Mouse (Mus musculus): Measurements from ENCODE around the gene Cyfip1.
A peak's percentile ranks its signal among the peaks of the same experiment; 100 is the strongest.

Cyfip1 gene

DNA sequence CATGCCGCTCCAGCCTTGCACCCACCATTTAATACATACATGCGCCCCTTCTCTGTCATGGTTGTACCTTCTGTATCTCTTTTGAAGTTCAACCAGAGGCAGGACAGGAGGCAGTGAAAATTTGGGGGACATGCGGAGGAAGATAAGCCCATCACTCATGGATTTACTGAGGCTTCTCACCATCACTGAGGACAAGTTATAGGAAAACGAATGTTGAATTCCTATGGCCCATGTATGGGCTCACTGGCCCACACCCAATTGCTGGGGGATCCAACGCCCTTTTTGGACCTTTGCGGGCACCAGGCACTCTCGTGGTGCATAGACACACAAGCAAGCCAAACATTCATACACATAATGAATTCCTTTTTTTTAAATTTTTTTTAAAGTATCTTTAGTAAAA is at the start of gene Cyfip1:
TSS of gene Cyfip1 (plus strand) at position 301 of the 400 bp plus-strand sequence.
- no peak for DNase-seq

DNA sequence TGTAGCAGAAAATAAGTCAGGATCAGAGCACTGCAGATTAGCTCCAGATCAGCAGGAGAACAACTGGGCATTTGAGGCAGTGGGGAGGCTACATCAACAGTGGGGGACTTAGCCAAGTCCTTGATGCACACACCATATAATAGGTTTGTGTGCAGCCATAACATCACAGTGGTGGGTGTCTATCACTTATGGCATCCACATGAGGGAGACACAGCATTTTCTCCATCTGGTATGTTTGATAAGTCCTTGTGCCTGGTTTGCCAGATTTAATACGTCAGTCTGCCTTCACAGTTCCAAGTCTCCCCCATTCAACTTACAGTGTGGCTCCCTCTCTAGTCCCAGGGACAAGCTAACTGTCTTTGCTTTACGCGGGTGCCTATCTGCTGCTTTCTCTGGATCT is 49.3 kb upstream of the Cyfip1 start:
- DNase-seq: no peak

DNA sequence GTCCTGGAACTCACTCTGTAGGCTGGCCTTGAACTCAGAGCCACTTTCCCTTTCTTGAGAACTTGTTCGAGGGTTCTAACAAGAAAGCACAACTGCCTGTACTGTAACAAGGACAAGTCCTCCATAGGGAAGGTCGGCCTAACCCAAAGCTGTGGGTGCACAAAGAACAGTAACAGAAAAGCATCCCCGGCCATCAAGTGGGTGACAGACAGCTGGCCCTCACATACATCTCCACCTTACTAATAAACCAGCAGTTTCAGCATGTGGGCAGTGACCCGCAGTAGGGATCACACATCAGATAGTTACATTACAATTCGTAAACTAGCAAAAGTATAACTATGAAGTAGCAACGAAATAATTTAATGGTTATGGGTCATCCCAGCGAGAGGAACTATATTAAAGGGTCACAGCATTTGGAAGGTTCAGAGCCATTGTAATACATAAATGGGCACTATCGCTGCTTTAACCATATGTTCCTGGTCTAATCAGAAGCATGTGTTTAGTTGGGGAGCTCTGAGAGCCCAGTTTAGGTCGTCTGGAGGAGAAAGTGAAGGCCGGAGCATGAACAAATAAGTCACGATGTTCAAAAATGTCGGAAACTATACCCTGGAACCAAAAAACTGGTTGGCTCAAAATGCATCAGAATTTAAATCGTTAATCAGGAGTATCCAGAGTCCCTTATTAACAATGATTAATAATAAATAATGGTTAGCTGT is 48.2 kb upstream of the Cyfip1 start:
- DNase-seq: no peak

DNA sequence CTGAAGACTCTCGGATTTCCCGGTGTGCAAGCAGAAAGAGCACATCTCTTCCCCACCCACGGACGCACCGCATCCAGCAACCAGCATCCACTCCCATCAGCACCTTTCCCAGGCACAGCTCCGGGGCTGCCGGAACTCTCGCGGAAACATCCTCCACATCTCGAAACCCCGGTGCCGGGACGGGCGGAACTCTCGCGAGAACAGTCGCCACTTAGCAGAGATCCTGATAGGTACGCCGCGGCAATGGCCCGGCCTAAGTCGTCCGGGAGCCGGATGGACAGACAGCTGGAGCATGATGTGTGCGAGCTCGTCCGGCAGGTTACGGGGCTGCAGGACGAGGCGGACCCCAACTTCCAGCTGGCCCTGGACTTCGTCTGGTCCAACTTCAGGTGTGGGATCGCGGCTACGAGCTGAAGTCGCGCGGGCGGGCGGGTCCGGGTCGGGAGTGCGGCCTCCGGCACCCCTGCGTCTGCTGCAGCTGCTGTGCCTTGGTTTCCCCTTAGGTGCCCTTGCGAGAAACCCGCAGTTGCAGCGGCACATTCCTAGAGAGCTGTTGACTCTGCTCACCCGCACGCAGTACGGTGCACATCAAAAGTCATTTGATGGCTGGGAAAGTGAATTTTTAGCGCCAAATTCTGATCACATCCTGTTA is 47.5 kb upstream of the Cyfip1 start, which contains the start of gene Tubgcp5:
TSS of gene Tubgcp5 (plus strand) at position 203 of the 652 bp plus-strand sequence.
- DNase-seq: peak; percentile 97

DNA sequence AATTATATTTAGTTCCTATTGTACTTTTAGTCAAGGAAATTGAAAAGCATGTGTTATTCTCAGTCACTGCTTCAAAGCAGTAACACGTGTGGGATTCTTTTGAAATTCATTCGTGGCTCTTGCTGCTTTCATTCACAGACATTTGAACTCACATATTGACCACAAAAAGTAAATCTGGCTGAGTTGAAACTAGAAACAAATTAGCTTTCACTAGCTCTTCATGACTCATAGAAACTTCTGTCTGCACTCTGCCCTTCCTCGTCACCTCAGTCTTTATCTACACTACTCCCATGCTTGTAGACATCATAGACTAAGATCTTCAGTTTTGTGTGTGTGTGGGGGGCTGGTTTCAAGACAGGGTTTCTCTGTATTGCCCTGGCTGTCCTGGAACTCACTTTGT is 41.6 kb upstream of the Cyfip1 start:
- no peak for DNase-seq

DNA sequence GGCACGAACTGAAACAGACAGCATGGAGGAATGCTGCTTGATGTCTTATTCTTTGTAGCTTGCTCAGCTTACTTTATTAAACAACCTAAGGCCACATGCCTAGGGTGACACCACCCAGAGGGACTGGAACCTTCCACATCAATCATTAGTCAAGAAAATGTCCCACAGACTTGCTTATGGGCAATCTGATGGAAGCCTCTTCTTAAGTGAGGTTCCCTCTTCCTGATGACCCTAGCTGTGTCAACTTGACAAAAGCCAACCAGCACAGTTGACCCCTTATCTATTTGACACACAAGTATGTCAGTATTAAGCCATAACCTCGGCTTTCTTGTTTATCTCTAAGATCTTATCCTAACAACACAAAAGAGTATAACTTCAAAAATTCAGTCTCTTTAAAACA is 31.6 kb upstream of the Cyfip1 start:
- DNase-seq: no peak

DNA sequence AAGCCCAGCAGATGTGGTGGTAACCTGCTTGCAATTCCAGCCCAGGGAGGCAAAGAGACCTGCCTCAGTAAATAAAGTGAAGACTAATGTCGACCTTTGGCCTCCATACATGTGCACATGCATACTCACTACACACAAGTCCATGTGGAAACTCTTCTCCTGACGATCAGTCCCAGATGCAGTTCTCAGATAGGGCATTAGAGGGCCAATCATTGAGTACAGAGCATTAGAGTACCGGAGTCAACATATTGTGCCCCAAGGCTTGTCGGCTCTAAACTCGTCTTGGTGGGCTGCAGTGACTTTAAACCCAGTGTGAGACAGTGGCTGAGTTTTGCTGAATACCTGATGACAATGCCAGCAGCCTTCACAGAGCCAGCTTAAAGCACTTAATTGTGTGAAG is 17.1 kb upstream of the Cyfip1 start:
- DNase-seq: no peak

DNA sequence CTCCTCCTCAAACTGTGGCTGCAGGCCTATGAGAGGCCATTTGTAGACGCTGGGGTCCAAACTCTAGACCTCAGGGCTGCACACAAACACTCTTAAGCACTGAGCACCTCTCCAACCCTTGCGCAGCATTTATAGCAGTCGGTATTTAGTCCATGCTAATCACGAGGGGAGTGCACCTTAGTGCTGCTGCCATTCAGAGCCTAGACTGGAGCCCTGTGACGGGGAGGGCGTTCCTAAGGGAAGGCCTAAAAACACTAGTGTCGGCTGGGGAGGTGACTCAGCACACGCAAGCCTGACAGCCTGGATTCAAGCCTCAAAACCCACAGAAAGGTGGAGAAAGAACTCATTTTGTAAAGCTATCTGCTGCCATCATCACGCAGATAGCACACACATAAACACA is 14.0 kb upstream of the Cyfip1 start:
- no peak for DNase-seq

DNA sequence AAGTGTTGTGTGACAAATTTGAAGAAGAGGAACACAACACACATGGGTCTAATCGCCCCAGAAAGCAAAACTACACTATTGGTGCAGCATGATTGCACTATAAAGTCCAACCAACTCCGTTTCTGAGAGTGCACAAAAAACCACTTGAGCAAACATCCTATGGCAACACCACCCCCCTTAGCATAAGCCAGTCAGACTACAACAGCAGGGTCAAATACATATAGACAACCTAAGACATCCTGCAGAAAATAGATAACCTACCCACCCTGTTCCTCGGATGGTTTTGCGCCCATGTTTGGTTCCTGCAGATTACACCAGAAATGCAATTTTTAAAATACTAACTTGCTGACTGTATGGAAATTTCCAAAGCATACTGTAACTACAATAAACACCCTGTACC is 4.7 kb upstream of the Cyfip1 start:
- DNase-seq: no peak

DNA sequence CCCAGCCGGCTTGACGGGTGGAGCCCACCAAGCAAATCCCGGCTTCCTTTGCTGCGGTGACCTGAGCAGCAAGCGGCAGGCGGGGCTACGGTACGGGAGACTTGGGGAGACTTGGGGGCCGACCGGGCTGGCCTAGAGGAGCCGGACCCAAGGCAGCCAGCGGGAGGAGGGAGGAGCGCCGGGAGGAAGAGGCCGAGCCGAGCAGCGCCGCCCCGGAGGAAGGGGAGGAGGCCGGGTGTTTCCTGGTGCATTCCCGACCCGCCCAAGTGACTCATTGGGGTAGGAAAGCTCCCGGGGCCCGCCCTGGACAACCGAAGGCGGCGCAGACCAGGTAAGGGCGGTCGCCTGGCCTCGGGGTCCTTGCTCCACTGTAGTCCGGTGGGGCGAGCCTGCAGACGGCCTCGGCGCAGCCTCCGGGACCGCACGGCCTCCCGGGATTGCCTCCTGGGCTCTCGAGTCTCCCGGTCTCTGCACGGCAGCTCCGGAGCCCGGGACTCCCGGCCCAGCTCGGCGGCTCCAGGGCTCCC is 495 bp downstream of the Cyfip1 start:
- peak; percentile 75 for DNase-seq

DNA sequence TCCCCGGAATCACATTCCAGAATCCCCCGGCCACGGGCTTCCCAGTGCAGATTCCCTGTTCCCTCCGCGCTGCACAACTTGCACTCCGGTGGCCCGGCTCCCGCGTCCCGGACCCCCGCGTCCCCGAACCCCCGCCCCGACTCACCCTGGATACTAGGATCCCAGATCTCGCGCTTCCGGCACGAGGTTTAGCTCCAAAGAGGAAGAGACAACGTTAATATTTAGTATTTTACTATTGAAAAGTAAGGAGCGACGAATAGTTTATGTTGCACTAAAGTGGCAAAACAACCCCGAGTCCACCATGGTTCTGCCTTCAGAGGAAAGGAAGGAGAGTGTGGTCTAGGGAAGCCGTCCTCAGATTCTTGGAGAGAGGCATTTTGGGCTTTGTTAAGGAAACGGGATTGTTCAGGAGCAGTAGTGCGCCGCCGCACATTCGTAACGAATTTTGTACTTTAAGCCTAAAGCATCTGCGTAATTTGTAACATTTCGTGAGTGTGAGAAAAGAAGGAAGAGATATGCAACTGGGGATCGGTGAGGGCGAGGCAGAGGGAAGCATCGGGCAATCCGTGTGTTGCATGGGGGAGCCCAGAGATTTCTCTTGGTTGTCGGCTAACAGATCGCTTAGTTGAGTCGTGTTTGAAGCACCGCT is 1.1 kb downstream of the Cyfip1 start:
- DNase-seq: peak; percentile 65

DNA sequence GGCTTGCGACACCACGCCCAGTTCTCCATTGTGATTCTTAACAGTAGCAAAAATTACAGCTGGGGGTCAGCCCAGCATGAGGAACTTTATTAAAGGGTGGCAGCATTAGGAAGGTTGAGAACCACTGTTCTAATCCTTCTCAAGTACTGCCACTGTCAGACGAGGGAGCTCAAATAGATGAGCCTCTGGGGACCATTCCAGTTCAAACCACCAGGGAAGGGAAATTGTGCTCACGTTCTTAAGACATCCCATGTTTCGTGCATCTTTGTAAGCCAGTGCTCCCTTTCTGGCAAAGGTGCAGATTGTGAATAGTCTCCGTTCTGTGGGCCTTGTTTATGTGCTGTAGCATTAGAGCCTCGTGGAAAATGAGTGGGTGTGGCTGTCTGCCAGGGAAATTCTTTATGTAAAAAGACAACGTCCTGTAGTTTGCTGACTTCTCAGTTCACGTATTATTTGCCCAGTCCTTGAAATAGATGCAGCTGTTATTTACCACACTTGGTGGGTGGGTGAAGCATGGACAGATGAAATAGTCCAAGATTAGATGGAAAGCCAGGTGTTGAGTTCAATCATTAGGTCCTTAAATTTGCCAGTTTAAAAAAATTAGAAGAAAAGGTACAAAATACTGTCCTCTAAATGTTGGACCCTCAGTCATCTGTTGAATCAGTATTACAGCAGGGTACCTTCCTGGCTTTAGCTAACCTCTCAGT is 5.2 kb downstream of the Cyfip1 start:
- no peak for DNase-seq

DNA sequence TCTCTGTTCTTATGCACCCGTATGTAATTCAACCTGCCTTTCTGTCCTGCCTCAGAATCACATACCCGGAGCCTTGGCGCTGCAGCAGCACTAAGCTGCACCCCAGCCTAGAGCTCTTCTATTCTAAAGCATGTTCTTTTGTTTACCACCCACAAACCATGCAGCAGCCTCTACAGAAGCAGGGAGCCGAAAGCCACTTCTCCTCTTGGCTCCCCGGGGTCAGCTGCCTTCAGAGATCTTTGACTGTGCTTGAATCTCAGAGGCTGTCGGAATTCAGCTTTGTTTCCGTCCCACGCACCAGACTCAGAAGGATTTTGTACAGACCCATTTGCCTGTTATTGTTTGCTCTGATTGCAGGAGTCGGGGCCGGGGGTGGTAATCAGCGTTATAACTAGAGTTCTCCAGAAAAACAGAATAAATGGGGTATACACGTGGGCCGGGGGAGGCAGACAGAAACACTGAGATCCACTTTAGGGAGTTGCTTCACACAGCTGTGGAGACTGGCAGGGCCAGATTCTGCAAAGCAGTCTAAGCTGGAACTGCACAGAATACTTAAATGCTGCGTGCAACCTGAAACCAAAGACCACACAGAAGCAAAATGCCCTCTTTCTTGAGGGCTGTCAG is 8.5 kb downstream of the Cyfip1 start:
- DNase-seq: peak; percentile 10

DNA sequence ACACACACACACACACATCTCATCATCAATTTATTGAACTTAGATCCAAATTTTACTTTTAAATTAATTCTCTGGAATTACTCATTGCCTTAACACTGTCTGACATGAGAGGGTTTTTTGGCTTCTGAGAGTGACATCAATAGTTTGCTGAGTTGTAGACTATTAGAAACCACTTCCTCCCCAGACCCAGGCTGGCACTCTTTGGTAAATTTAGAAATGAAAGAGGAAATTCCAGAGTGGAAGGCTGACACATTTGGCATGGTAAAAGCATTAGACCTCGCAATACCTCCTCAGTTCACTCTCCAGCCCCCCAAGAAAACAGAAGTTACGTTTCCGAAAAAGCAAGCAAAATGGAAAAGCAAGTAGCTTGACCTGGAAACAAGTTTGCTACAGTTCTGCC is 11.2 kb downstream of the Cyfip1 start:
- no peak for DNase-seq

DNA sequence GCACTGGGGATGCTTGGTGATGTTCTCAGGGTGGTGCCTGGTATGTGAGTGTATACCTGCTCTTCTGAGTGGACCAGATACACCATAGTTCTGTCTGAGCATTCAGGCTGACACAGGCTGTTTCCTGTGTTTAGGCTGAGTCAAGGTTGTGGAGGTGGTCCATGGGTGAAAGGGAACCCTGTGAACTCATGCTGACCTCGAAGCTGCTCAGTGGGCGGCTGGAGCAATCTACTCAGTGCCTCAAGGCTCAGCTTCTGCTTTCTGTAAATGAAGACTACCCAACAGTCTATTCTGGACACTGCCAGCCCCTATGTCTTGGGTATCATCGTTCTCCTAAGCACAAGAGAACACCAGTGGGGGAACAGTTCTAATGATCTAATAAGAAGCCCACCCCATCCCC is 14.1 kb downstream of the Cyfip1 start:
- no peak for DNase-seq

DNA sequence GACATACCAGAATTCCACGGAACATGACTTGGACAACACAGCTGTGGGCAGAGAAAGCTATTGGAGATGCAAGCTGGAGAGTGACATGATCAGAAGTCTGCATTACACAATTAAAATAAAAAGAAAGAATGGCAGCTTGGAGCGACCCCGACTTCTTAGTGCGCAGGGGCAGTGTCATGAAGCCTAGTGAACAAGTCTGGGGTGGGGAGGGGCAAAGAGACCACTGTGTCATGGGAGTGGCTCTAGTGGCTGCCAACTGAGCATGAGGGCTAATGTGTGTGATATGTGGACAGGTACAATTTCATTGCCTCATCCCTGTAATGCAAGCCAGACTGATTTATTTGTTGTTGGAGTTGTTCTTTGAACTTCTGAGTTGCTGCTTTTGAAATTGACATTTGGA is 15.2 kb downstream of the Cyfip1 start:
- no peak for DNase-seq

DNA sequence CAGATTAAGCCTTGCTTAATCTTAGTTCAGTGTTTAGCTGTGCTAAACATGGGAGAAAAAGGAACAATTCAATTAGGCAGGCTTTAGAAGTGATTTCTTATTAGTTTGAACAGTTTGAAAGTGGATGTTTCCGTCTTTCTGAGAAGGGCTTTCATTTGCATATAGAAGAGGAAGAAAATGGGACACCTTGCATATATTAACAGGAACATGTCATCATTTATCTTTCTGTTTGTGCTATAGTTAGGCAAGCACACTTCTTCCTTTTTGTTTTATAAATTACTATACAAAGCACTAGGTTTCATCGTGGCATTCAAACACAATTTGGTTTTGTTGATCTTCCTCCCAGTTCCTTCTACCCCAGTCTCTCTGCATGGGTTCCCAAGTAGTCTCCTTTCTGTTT is 16.2 kb downstream of the Cyfip1 start:
- DNase-seq: no peak

DNA sequence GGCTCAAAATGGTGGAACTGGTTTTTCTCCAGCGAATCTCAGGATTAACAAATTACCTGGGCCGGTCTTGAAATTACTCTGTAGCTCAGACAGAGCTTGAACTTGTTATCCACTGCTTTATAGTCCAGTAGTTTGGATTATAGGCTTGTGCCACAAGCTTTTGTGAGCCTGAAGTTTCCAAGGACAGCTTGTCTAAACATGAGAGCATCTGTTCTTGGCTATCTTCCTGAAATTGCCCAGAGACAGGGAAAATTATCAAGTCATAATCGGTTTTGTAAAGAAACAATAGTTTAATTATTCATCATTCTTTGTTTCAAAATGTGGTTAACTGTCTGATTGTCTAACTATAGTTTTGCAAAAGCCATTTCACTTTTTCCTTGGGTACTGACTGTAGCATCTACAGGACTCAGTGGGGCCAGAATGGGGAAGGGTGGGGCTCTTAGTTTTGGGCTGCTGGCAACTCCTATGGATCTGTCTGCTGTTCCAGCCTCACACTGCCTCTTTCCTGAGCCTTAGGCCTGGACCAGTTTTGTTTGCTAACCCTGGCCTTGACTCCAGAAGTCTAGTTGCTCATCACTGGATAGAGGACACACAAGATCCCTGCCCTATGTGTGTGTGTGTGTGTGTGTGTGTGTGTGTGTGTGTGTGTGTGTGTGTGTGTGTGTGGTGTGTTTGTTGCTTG is 17.4 kb downstream of the Cyfip1 start:
- no peak for DNase-seq

DNA sequence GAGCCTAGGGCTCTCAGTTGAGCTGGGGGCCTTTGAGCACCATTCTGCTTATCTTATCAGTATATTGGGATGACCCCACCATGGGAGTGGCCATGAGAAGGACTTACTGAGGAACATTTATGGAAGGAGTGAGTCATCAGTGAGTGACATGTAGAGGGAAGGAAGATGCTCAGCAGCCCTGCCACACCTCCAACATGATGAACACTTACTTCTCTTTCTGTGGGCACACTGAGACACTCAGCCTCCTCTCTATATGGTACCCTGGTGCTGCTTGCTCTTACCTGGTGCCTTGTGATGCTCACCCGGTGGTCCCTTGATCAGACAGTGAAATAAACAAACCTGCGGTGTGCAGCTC is 17.9 kb downstream of the Cyfip1 start:
- DNase-seq: no peak

DNA sequence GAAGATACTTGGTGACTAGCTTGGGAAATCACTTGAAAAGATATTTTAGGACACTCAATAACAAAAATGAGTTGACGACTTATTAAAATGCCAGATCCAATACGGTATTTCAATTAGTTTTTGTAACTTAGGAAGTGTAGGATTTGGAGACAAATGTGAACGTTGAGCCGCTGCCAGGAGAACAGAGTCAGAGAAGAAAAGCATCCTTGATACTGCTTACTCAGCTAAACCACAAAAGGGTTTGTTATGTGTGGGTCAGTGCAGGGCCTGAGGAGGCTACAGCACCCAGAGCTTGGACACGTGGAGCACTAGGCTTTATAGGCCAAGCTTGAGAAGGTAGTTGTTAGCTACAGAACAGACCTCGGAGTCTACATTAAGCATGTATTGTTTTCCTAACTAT is 18.4 kb downstream of the Cyfip1 start:
- DNase-seq: peak; percentile 16

DNA sequence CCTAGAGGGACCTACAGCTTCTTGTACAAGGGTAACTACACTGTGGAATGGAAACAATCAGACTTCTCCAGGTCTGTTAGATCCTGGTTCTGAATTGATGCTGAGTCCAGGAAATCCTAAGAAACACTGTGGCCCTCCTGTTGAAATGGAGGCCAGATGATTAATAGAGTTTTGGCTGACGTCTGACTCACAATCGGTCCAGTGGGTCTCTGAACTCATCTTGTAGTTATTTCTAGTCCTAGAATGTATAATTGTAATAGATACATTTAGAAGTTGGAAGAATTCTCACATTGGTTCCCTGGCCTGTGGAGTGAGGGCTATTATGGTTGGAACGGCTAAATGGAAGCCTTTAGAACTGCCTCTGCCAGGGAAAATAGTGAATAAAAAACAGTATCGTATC is 19.6 kb downstream of the Cyfip1 start:
- DNase-seq: no peak

DNA sequence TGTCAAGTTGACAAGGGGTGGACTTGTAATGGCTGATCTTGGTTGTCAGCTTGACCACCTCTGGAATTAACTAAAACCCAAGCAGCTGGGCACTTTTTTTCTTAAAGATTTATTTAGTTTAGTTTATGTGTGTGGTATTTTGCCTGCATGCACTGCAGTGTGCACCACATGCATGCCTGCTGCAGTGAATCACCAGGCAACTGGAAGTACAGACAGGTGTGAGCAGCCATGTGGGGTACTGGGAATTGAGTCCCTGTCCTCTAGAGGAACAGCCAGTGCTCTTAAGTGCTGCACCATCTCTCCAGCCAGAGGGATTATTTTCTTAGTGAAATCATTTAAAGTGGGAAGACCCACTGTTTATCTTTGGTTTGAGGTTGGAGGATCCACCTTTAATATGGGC is 23.5 kb downstream of the Cyfip1 start:
- no peak for DNase-seq
